Mouse (Mus musculus): ENCODE results near the gene Gpatch3.

- TF ChIP-seq CTCF (IDR thresholded peaks at IDR 0.05; ENCODE audit: borderline replicate concordance, extremely low read depth, insufficient read depth, insufficient read length) (no peak), POLR2A (IDR thresholded peaks at IDR 0.05; ENCODE audit: borderline replicate concordance, extremely low read depth, insufficient read depth, insufficient read length, poor library complexity, severe bottlenecking) (no peak)
These were observed 46.8 kb upstream of the Gpatch3 start for GRCm38 (mm10) chr4:133527788-133528187.
